Mouse (Mus musculus) urinary bladder, postnatal 36 days (tissue): ENCODE results near the gene Lpxn.

Source experiments
- DNase-seq, 2 experiments: peaks; one replicate each; pipeline ENCODE4 v3.0.0; 2022; ENCODE audit warnings: low spot score in 2 of 2, mixed read lengths in 1 of 2

The Lpxn gene

GRCm38 (mm10) chr19:12804237-12804636 lies 8.2 kb downstream of the Lpxn start:
- DNase-seq, result no peak

GRCm38 (mm10) chr19:12805730-12806129 lies 9.7 kb downstream of the Lpxn start:
- no peak for DNase-seq

- DNase-seq, result no peak
Observed at GRCm38 (mm10) chr19:12806214-12806613, 10.2 kb downstream of the Lpxn start.

GRCm38 (mm10) chr19:12812644-12813364 lies 16.8 kb downstream of the Lpxn start:
- DNase-seq, result no peak

GRCm38 (mm10) chr19:12813883-12814282 lies 17.9 kb downstream of the Lpxn start:
- DNase-seq, result no peak

- no peak for DNase-seq
Observed at GRCm38 (mm10) chr19:12818507-12818906, 22.5 kb downstream of the Lpxn start.

- no peak for DNase-seq
Observed at GRCm38 (mm10) chr19:12820383-12820782, 24.4 kb downstream of the Lpxn start.

- no peak for DNase-seq
Observed at GRCm38 (mm10) chr19:12824549-12824948, 28.6 kb downstream of the Lpxn start.

- no peak for DNase-seq
Observed at GRCm38 (mm10) chr19:12830823-12831430, 34.9 kb downstream of the Lpxn start.

GRCm38 (mm10) chr19:12831559-12831958 lies 35.6 kb downstream of the Lpxn start:
- DNase-seq, result no peak

GRCm38 (mm10) chr19:12833625-12834024 lies 37.6 kb downstream of the Lpxn start:
- DNase-seq, result no peak

- no peak for DNase-seq
Observed at GRCm38 (mm10) chr19:12838507-12838906, 42.5 kb downstream of the Lpxn start.

GRCm38 (mm10) chr19:12846382-12846781 lies 50.4 kb downstream of the Lpxn start, which contains the start of gene Gm5244:
Gene Gm5244, plus strand, starts transcription at chr19:12846682.
- DNase-seq, result no peak

GRCm38 (mm10) chr19:12856983-12857382 lies 61.0 kb downstream of the Lpxn start, which contains the start of gene Olfr1444:
Gene Olfr1444, plus strand, starts transcription at chr19:12857283.
- DNase-seq, result no peak
